In genomic region chr13:34624414-34624813, GRCm38 (mm10) we compare ENCODE assay signal across 27 mouse cellular contexts. TPM values are rescaled to one million over a fixed set of nuclear protein-coding genes. Genes with fewer than 3 reads are reported as not detected.
"Had no signal": no experiment of that assay in that cellular context is flagged by ENCODE, and none has a peak within 500 bp of the region (broad histone marks: within the 10 kb centered on the region; RNA-seq: fewer than 3 reads in every experiment).

No protein-coding gene starts in this region.

- H3K4me2 ChIP-seq: embryonic facial prominence, embryonic 12.5 days; embryonic facial prominence, embryonic 13.5 days; embryonic facial prominence, embryonic 15.5 days; forebrain, embryonic 12.5 days; forebrain, embryonic 13.5 days; forebrain, embryonic 15.5 days had no signal

- DNase-seq: cerebellum, adult 8-10 months; cerebellum, adult 9-10 months; cerebellum, adult 9-11 months; cerebellum, postnatal 10 days; cerebellum, postnatal 14 days; cerebellum, postnatal 25 days; cerebellum, postnatal 36 days; embryo, embryonic 11 days; gastrocnemius, adult 2 months; gastrocnemius, postnatal 10 days; gastrocnemius, postnatal 25 days; gastrocnemius, postnatal 36 days; heart, adult 18-20 months; heart, adult 2 months had no signal

- H3K27me3 ChIP-seq: embryonic facial prominence, embryonic 12.5 days; embryonic facial prominence, embryonic 13.5 days; embryonic facial prominence, embryonic 15.5 days; forebrain, embryonic 12.5 days; forebrain, embryonic 13.5 days; forebrain, embryonic 15.5 days had no signal

- H3K4me1 ChIP-seq: embryonic facial prominence, embryonic 12.5 days; embryonic facial prominence, embryonic 13.5 days; embryonic facial prominence, embryonic 15.5 days; forebrain, embryonic 12.5 days; forebrain, embryonic 13.5 days; forebrain, embryonic 15.5 days had no signal

- ATAC-seq: forebrain, embryonic 13.5 days; forebrain, embryonic 15.5 days; forebrain, embryonic 16.5 days had no signal

- H3K9me3 ChIP-seq: embryonic facial prominence, embryonic 10.5 days; embryonic facial prominence, embryonic 12.5 days; embryonic facial prominence, embryonic 13.5 days; embryonic facial prominence, embryonic 15.5 days; forebrain, embryonic 10.5 days; forebrain, embryonic 12.5 days; forebrain, embryonic 13.5 days; forebrain, embryonic 15.5 days; heart, embryonic 10.5 days had no signal

- H3K4me3 ChIP-seq: embryonic facial prominence, embryonic 10.5 days; embryonic facial prominence, embryonic 12.5 days; embryonic facial prominence, embryonic 13.5 days; embryonic facial prominence, embryonic 15.5 days; erythroblast, embryonic 14.5 days; forebrain, embryonic 10.5 days; forebrain, embryonic 12.5 days; forebrain, embryonic 13.5 days; forebrain, embryonic 15.5 days; gastrocnemius, adult 2 months; heart, adult 2 months; heart, embryonic 10.5 days had no signal

- H3K9ac ChIP-seq: embryonic facial prominence, embryonic 12.5 days; embryonic facial prominence, embryonic 13.5 days; embryonic facial prominence, embryonic 15.5 days; forebrain, embryonic 12.5 days; forebrain, embryonic 13.5 days; forebrain, embryonic 15.5 days had no signal

- H3K36me3 ChIP-seq: embryonic facial prominence, embryonic 10.5 days; embryonic facial prominence, embryonic 12.5 days; forebrain, embryonic 10.5 days; forebrain, embryonic 12.5 days; forebrain, embryonic 15.5 days had no signal

- H3K27ac ChIP-seq: embryonic facial prominence, embryonic 10.5 days; embryonic facial prominence, embryonic 12.5 days; embryonic facial prominence, embryonic 13.5 days; embryonic facial prominence, embryonic 15.5 days; forebrain, embryonic 10.5 days; forebrain, embryonic 12.5 days; forebrain, embryonic 13.5 days; forebrain, embryonic 15.5 days; gastrocnemius, adult 2 months; heart, adult 2 months; heart, embryonic 10.5 days had no signal

RNA-seq across cellular contexts. Expression of gene Pxdc1, which starts 28.9 kb away (rescaled TPM):
- total RNA-seq: common myeloid progenitor, adult 5-6 weeks; granulocyte monocyte progenitor cell, adult 5-6 weeks had no signal
